Mouse (Mus musculus) heart, embryonic 14.5 days (tissue): ENCODE data around the gene Fam228b. TPM values are rescaled to one million over a fixed set of nuclear protein-coding genes. Genes with fewer than 3 reads are reported as not detected.
"Not testable (repeated sequence)": the region's sequence is repeated elsewhere in the genome, so short reads cannot be mapped to it uniquely, and the experiment has no call there.

Experiments used
- ATAC-seq: fragments of 200-750 bp; cut with Nextera tagmentation; 2 replicates; pipeline ENCODE4 v1.8.0; 2017; ENCODE audit warnings: low read depth, moderate TSS enrichment; ENCODE audit not compliant: insufficient number of reproducible peaks, insufficient read depth, low FRiP score
- H3K27ac ChIP-seq, 2 experiments: fragments of 200-500 bp in 1 of 2; fragments of 300-500 bp in 1 of 2; sonication (generic) in 1 of 2; replicated peaks in 1 of 2; 2 replicates each; pipeline ENCODE4 v1.5.1; 2012 to 2014; ENCODE audit warnings: low read depth in 2 of 2, low read length in 2 of 2, control low read depth in 1 of 2, mild to moderate bottlenecking in 1 of 2, mixed read lengths in 1 of 2; ENCODE audit not compliant: control insufficient read depth in 1 of 2, insufficient read depth in 1 of 2
- H3K27me3 ChIP-seq: fragments of 300-500 bp; sonication (generic); 2 replicates; pipeline ENCODE4 v1.6.1; 2014; ENCODE audit warnings: mild to moderate bottlenecking, low read length, control low read depth; ENCODE audit not compliant: control insufficient read depth, insufficient read depth
- H3K36me3 ChIP-seq: fragments of 300-500 bp; sonication (generic); 2 replicates; pipeline ENCODE4 v1.6.1; 2014; ENCODE audit warnings: mild to moderate bottlenecking, control low read depth, low read length, mixed read lengths; ENCODE audit not compliant: control insufficient read depth, insufficient read depth
- H3K4me1 ChIP-seq, 2 experiments: fragments of 200-500 bp in 1 of 2; fragments of 300-500 bp in 1 of 2; sonication (generic) in 1 of 2; 2 replicates each; pipeline ENCODE4 v1.6.1; 2012 to 2014; ENCODE audit warnings: low read length in 2 of 2, control low read depth in 1 of 2, mixed read lengths in 1 of 2; ENCODE audit not compliant: control insufficient read depth in 2 of 2, insufficient read depth in 2 of 2
- H3K4me2 ChIP-seq: fragments of 300-500 bp; sonication (generic); 2 replicates; pipeline ENCODE4 v1.6.1; 2014; ENCODE audit warnings: mild to moderate bottlenecking, low read length
- H3K4me3 ChIP-seq, 2 experiments: fragments of 200-500 bp in 1 of 2; fragments of 300-500 bp in 1 of 2; sonication (generic) in 1 of 2; 2 replicates each; pipeline ENCODE4 v1.5.1; 2012 to 2014; ENCODE audit warnings: low read length in 2 of 2, mild to moderate bottlenecking in 2 of 2, control low read depth in 1 of 2, low read depth in 1 of 2, moderate library complexity in 1 of 2; ENCODE audit not compliant: control insufficient read depth in 1 of 2, insufficient read depth in 1 of 2
- H3K9ac ChIP-seq: fragments of 300-500 bp; sonication (generic); 2 replicates; pipeline ENCODE4 v1.6.1; 2014; ENCODE audit warnings: mild to moderate bottlenecking, low read length
- H3K9me3 ChIP-seq: fragments of 300-500 bp; sonication (generic); 2 replicates; pipeline ENCODE4 v1.6.1; 2016; ENCODE audit warnings: low read length, control low read depth; ENCODE audit not compliant: control insufficient read depth
- WGBS: fragments of 180-500 bp; shearing (Covaris S2); extraction: QIAGEN DNeasy Blood & Tissue Kit; methylation state at CpG from one replicate; pipeline ENCODE4 v1.1.7; 2014; 5-methylcytosine and 5-hydroxymethylcytosine counted together
- polyA plus RNA-seq: library from polyadenylated mRNA; unstranded; fragments of >200 nt; fragmentation: Nextera tagmentation; extraction: Ambion mirVana; gene quantifications from 2 replicates; pipeline ENCODE4 v1.2.1, GENCODE M21; 2014

Fam228b gene
- polyA plus RNA-seq, 1 experiment from 2014 or later: 4.6 TPM

- Histone ChIP-seq H3K27me3 (no peaks in the 10 kb centered on the region), H3K9ac (no peak overlapping the region), H3K9me3 (no peaks in the 10 kb centered on the region), H3K4me3 (no peak overlapping the region), H3K27ac (no peak overlapping the region), H3K36me3 (no peaks in the 10 kb centered on the region), H3K4me1 (no peaks in the 10 kb centered on the region), H3K4me2 (no peak overlapping the region)
- WGBS: 63% methylated on average over 9 of the region's 9 CpGs
- ATAC-seq: no peak
Measured at GRCm38 (mm10) chr12:4775588-4775949, 6.5 kb upstream of the Fam228b start.

GRCm38 (mm10) chr12:4774895-4775587 lies 6.0 kb upstream of the Fam228b start:
- no peaks in the 10 kb centered on the region for H3K4me1 ChIP-seq
- no peak for ATAC-seq

GRCm38 (mm10) chr12:4769333-4769723 lies 261 bp upstream of the Fam228b start:
- Histone ChIP-seq H3K9me3 (no peaks in the 10 kb centered on the region), H3K27ac (peak overlapping the region in 1 of 2 experiments; percentile 73; a peak in 3 of 4 replicates), H3K4me3 (peak overlapping the region; percentile 54 to 85), H3K36me3 (no peaks in the 10 kb centered on the region), H3K4me2 (peak overlapping the region; percentile 66), H3K4me1 (0 out of 4 replicates have a peak, but pooled peaks cover 2% of the 10 kb centered on the region in 2 experiments), H3K9ac (peak overlapping the region; percentile 83), H3K27me3 (no peaks in the 10 kb centered on the region)
- ATAC-seq: peak; percentile 28; the same call in 1 of the 2 replicates
- 21% methylated on average over 13 of the region's 13 CpGs for WGBS

More at GRCm38 (mm10) chr12:4774895-4775587, 6.0 kb upstream of the Fam228b start:
- H3K27me3 ChIP-seq: no peaks in the 10 kb centered on the region
- no peaks in the 10 kb centered on the region for H3K9me3 ChIP-seq
- H3K4me3 ChIP-seq: no peak overlapping the region
- H3K36me3 ChIP-seq: no peaks in the 10 kb centered on the region
- no peak overlapping the region for H3K4me2 ChIP-seq
- 85% methylated on average over 8 of the region's 8 CpGs for WGBS
- no peak overlapping the region for H3K9ac ChIP-seq
- no peak overlapping the region for H3K27ac ChIP-seq

- H3K36me3 ChIP-seq: no peaks in the 10 kb centered on the region
- no peak overlapping the region for H3K4me3 ChIP-seq
- no peaks in the 10 kb centered on the region for H3K27me3 ChIP-seq
- no peak for ATAC-seq
- H3K27ac ChIP-seq: no peak overlapping the region
- WGBS: 77% methylated on average over 1 of the region's 1 CpGs
- no peaks in the 10 kb centered on the region for H3K4me1 ChIP-seq
- H3K4me2 ChIP-seq: no peak overlapping the region
- no peaks in the 10 kb centered on the region for H3K9me3 ChIP-seq
- no peak overlapping the region for H3K9ac ChIP-seq
Measured at GRCm38 (mm10) chr12:4757060-4757459, 12.0 kb downstream of the Fam228b start.

- WGBS: 85% methylated on average over 4 of the region's 4 CpGs
- H3K27me3 ChIP-seq, H3K4me1 ChIP-seq, H3K36me3 ChIP-seq, H3K9me3 ChIP-seq, H3K4me2 ChIP-seq, H3K4me3 ChIP-seq, H3K9ac ChIP-seq, H3K27ac ChIP-seq, ATAC-seq: not testable (repeated sequence)
Measured at GRCm38 (mm10) chr12:4754451-4754850, 14.6 kb downstream of the Fam228b start.

GRCm38 (mm10) chr12:4744486-4744885 lies 24.6 kb downstream of the Fam228b start:
- ATAC-seq: no peak
- Histone ChIP-seq H3K4me3 (no peak overlapping the region), H3K4me2 (no peak overlapping the region), H3K36me3 (no peaks in the 10 kb centered on the region), H3K4me1 (no peaks in the 10 kb centered on the region), H3K27ac (no peak overlapping the region), H3K9ac (no peak overlapping the region), H3K27me3 (no peaks in the 10 kb centered on the region), H3K9me3 (no peaks in the 10 kb centered on the region)
- WGBS: 84% methylated on average over 10 of the region's 10 CpGs

- no peak for ATAC-seq
- no peaks in the 10 kb centered on the region for H3K4me1 ChIP-seq
- no peaks in the 10 kb centered on the region for H3K27me3 ChIP-seq
- 76% methylated on average over 3 of the region's 3 CpGs for WGBS
- no peak overlapping the region for H3K9ac ChIP-seq
- no peak overlapping the region for H3K4me3 ChIP-seq
- H3K36me3 ChIP-seq: no peaks in the 10 kb centered on the region
- no peak overlapping the region for H3K4me2 ChIP-seq
- no peaks in the 10 kb centered on the region for H3K9me3 ChIP-seq
- no peak overlapping the region for H3K27ac ChIP-seq
Measured at GRCm38 (mm10) chr12:4742183-4742582, 26.9 kb downstream of the Fam228b start.

GRCm38 (mm10) chr12:4740823-4741222 lies 28.2 kb downstream of the Fam228b start:
- ATAC-seq: no peak
- no peaks in the 10 kb centered on the region for H3K27me3 ChIP-seq
- H3K27ac ChIP-seq: no peak overlapping the region
- 73% methylated on average over 7 of the region's 7 CpGs for WGBS
- H3K4me2 ChIP-seq: no peak overlapping the region
- no peak overlapping the region for H3K4me3 ChIP-seq
- no peaks in the 10 kb centered on the region for H3K36me3 ChIP-seq
- H3K9me3 ChIP-seq: no peaks in the 10 kb centered on the region
- no peak overlapping the region for H3K9ac ChIP-seq
- H3K4me1 ChIP-seq: no peaks in the 10 kb centered on the region
